Mouse (Mus musculus): ENCODE measurements at regions not wholly inside any gene's neighbourhood (a gene's known extent, or its start where the extent isn't known, plus 50 kb on each side); places are given as distances from the start of the nearest gene placed in this dataset.

DNA sequence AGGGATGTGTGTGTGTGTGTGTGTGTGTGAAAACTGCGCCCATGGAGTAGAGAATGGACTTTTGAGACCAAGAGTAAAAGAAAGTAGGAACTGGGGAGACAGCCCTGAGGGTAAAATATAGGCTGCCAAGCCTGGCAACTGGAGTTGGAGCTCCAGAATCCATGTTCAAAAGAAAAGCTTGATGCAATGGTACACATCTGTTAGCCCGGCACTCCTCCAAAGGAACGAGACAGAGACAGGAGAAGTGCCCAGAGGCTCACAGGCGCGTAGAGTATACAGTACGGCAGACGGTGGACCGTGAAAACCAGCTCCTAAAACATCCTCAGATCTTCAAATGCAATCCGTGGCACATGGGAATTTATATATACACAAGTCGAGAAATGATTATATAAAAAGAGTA is 116.4 kb downstream of the Zfp281 start:
- TF ChIP-seq EP300 (IDR thresholded peaks at IDR 0.05) (no peak), CTCF (IDR thresholded peaks at IDR 0.05) (no peak)
- no peaks in the 10 kb centered on the region for H3K36me3 ChIP-seq (ENCODE audit: insufficient read depth, low read length)
- no peak overlapping the region for H3K4me2 ChIP-seq (replicated peaks; ENCODE audit: low read depth, low read length)
- 82% methylated on average over 10 of the region's 10 CpGs for WGBS
- no peak for ATAC-seq
- no peak overlapping the region for H3K9ac ChIP-seq (replicated peaks; ENCODE audit: low read depth)
- H3K27ac ChIP-seq (ENCODE audit: low read length) = no peak overlapping the region
- no peaks in the 10 kb centered on the region for H3K4me1 ChIP-seq (ENCODE audit: insufficient read depth, low read depth, low read length)
- no peak for DNase-seq (ENCODE audit: low spot score)
- no peak overlapping the region for H3K4me3 ChIP-seq (ENCODE audit: low read depth, low read length)
- no peaks in the 10 kb centered on the region for H3K27me3 ChIP-seq (replicated peaks; ENCODE audit: insufficient read depth, low read length)
- no peaks in the 10 kb centered on the region for H3K9me3 ChIP-seq (ENCODE audit: low read length)

DNA sequence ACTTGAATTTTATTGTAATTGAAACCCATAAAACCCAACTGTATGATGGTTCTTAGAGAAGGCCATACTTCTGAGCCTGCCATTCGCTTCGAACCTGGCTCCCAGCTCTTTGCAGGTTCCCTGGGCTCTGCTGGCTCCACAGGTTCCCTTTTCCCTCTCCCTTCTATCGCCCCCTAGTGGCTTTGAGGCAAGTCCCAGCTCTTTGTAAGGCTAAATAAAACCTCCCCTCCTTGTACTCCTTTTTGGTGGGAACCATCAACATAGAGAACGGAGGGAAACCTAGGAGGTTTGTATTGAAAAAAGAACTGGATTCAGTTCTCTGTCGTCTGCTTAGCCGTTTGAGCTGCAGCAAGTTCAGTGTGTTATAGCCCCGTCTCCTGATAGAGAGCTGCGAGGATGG is 124.5 kb downstream of the Zfp281 start:
- no peak overlapping the region for H3K27ac ChIP-seq (ENCODE audit: low read length)
- ATAC-seq (no peak), DNase-seq (ENCODE audit: low spot score) (peak; percentile 50)
- H3K27me3 ChIP-seq (replicated peaks; ENCODE audit: insufficient read depth, low read length) = no peaks in the 10 kb centered on the region
- H3K36me3 ChIP-seq (ENCODE audit: insufficient read depth, low read length) = no peaks in the 10 kb centered on the region
- WGBS = 59% methylated on average over 8 of the region's 8 CpGs
- no peaks in the 10 kb centered on the region for H3K9me3 ChIP-seq (ENCODE audit: low read length)
- H3K9ac ChIP-seq (replicated peaks; ENCODE audit: low read depth) = no peak overlapping the region
- peak; percentile 82 for TF ChIP-seq CTCF (IDR thresholded peaks at IDR 0.05)
- no peak for TF ChIP-seq EP300 (IDR thresholded peaks at IDR 0.05)
- no peak overlapping the region for H3K4me3 ChIP-seq (ENCODE audit: low read depth, low read length)
- H3K4me1 ChIP-seq (ENCODE audit: insufficient read depth, low read depth, low read length) = no peaks in the 10 kb centered on the region
- no peak overlapping the region for H3K4me2 ChIP-seq (replicated peaks; ENCODE audit: low read depth, low read length)

DNA sequence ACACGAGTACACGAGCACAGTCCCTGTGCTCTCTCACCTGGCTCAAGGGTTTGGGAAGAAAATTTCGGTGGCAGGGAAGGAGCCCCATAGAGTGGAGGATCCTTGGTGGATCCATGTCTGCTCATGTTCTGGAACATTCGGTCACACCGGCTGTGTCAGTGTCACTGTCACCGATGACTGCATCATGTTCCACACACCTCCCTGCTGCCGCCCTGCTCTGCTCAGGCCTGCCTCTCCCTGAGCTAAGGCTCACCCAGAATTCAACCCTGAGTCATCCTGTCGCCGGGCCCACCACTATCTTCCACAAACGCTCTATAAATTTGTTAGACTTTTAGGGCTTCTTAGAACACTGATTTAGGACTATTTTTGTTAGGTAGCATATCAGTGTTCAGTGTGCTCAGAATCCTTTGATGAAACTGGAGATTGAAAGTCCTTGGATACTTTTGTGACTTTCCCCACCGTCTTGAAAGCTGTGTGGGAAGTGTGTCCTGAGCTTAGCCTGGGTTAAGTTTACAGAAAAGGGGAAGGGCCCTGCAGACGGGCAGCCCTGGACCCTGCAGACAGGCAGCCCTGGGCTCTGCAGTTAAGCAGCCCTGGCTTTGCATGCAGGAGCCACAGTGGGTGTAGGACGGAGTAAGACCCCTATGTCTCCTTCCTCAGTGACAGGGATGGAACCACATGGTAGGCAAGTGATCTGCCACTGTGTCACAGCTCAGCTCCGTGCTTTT is 126.9 kb downstream of the Zfp281 start:
- DNase-seq (ENCODE audit: low spot score) (peak; percentile 15), ATAC-seq (0 out of 2 replicates have a peak, but pooled peaks have one; percentile 47)
- no peak for TF ChIP-seq EP300 (IDR thresholded peaks at IDR 0.05)
- TF ChIP-seq CTCF (IDR thresholded peaks at IDR 0.05) = no peak
- no peaks in the 10 kb centered on the region for H3K27me3 ChIP-seq (replicated peaks; ENCODE audit: insufficient read depth, low read length)
- no peak overlapping the region for H3K9ac ChIP-seq (replicated peaks; ENCODE audit: low read depth)
- WGBS = 54% methylated on average over 14 of the region's 14 CpGs
- H3K4me2 ChIP-seq (replicated peaks; ENCODE audit: low read depth, low read length) = no peak overlapping the region
- H3K27ac ChIP-seq (ENCODE audit: low read length) = no peak overlapping the region
- no peaks in the 10 kb centered on the region for H3K4me1 ChIP-seq (ENCODE audit: insufficient read depth, low read depth, low read length)
- no peaks in the 10 kb centered on the region for H3K9me3 ChIP-seq (ENCODE audit: low read length)
- no peaks in the 10 kb centered on the region for H3K36me3 ChIP-seq (ENCODE audit: insufficient read depth, low read length)
- H3K4me3 ChIP-seq (ENCODE audit: low read depth, low read length) = no peak overlapping the region

DNA sequence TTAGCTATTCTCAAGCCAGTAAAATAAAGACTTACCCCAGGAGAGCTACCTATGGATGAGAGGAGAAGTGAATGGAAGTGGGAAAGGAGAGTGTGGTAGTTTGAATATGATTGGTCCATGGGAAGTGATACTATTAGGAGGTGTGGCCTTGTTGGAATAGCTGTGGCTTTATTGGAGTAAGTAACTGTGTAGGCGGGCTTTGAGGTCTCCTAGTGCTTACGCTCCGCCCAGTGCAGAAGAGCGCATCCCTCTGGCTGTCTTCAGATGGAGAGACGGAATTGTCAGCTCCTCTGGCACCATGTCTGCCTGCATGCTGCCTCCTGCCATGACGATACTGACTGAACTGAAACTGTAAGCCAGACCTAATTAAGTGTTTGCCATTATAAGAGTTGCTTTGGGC is 129.6 kb downstream of the Zfp281 start:
- WGBS = 97% methylated on average over 6 of the region's 6 CpGs
- ATAC-seq (no peak), DNase-seq (ENCODE audit: low spot score) (no peak)
- Histone ChIP-seq H3K9ac (replicated peaks; ENCODE audit: low read depth) (no peak overlapping the region), H3K4me3 (ENCODE audit: low read depth, low read length) (no peak overlapping the region), H3K27ac (ENCODE audit: low read length) (no peak overlapping the region), H3K4me1 (ENCODE audit: insufficient read depth, low read depth, low read length) (no peaks in the 10 kb centered on the region), H3K4me2 (replicated peaks; ENCODE audit: low read depth, low read length) (no peak overlapping the region), H3K27me3 (replicated peaks; ENCODE audit: insufficient read depth, low read length) (no peaks in the 10 kb centered on the region), H3K36me3 (ENCODE audit: insufficient read depth, low read length) (no peaks in the 10 kb centered on the region), H3K9me3 (ENCODE audit: low read length) (no peaks in the 10 kb centered on the region)
- TF ChIP-seq CTCF (IDR thresholded peaks at IDR 0.05) (no peak), EP300 (IDR thresholded peaks at IDR 0.05) (no peak)

DNA sequence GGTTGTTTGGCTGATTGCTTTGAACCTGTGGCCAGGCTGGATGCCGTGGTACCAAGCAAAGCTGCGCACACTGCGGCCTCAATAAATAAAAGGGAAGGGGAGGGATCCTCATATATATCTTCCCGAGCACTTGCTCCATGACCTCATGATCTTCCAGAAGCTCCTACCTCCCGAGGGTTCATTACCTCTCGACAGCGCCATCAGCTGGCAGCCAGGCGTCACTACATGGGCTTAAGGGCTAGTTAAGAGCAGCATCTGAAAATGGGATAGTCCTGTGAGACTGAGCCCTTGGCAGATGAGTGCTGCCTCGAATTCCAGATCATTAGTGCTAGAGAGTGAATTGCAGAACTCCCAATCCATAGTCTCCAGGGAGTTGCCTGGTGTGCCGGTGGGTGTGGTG is 134.0 kb downstream of the Zfp281 start:
- Histone ChIP-seq H3K4me1 (ENCODE audit: insufficient read depth, low read depth, low read length) (no peaks in the 10 kb centered on the region), H3K9me3 (ENCODE audit: low read length) (no peaks in the 10 kb centered on the region), H3K36me3 (ENCODE audit: insufficient read depth, low read length) (no peaks in the 10 kb centered on the region), H3K9ac (replicated peaks; ENCODE audit: low read depth) (no peak overlapping the region), H3K27me3 (replicated peaks; ENCODE audit: insufficient read depth, low read length) (no peaks in the 10 kb centered on the region), H3K27ac (ENCODE audit: low read length) (no peak overlapping the region), H3K4me2 (replicated peaks; ENCODE audit: low read depth, low read length) (no peak overlapping the region), H3K4me3 (ENCODE audit: low read depth, low read length) (no peak overlapping the region)
- no peak for DNase-seq (ENCODE audit: low spot score)
- TF ChIP-seq EP300 (IDR thresholded peaks at IDR 0.05) (no peak), CTCF (IDR thresholded peaks at IDR 0.05) (peak; percentile 43)
- 74% methylated on average over 10 of the region's 10 CpGs for WGBS
- no peak for ATAC-seq

DNA sequence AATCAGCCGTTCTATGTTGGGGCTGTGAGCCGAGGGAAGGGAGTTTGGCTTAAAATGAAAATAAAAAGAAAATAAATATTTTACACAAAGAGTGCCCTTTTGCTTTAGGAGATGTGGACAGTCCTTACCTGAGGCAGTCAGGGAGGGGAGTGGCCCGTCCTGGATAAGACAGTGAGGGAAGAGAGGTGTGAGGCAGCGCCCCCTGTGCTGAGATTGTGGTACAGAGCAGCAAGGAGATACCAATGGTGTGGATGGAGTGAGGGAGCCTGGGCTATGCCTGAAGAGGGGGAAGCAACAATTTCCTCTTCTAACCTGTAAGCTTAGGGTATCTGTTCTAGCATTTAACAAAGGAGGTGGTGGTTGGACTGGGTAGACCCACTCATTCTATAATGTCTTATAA is 134.5 kb downstream of the Zfp281 start:
- no peak overlapping the region for H3K4me3 ChIP-seq (ENCODE audit: low read depth, low read length)
- H3K4me1 ChIP-seq (ENCODE audit: insufficient read depth, low read depth, low read length) = no peaks in the 10 kb centered on the region
- no peak for ATAC-seq
- no peak overlapping the region for H3K4me2 ChIP-seq (replicated peaks; ENCODE audit: low read depth, low read length)
- H3K9me3 ChIP-seq (ENCODE audit: low read length) = no peaks in the 10 kb centered on the region
- H3K9ac ChIP-seq (replicated peaks; ENCODE audit: low read depth) = no peak overlapping the region
- H3K27me3 ChIP-seq (replicated peaks; ENCODE audit: insufficient read depth, low read length) = no peaks in the 10 kb centered on the region
- H3K27ac ChIP-seq (ENCODE audit: low read length) = no peak overlapping the region
- TF ChIP-seq EP300 (IDR thresholded peaks at IDR 0.05) = no peak
- no peak for TF ChIP-seq CTCF (IDR thresholded peaks at IDR 0.05)
- 77% methylated on average over 4 of the region's 4 CpGs for WGBS
- no peaks in the 10 kb centered on the region for H3K36me3 ChIP-seq (ENCODE audit: insufficient read depth, low read length)
- DNase-seq (ENCODE audit: low spot score) = no peak

DNA sequence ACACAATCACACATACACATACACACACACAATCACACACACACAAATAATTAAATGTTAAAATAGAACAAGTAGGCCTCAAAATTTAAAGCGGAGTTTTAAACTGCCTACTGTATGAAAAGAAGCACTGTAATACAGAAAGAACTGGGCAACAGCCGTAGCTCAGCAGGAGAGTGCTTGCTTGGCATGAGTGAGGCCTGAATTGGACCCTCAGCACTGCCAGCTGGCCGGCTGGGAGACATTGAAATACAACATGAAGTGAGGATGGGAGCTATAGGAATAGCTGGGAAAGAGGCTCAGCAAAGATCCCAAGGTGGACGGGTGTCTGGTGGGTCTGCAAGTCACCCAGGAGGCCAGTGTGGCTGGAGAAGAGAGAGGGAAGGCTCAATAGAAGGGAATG is 136.8 kb downstream of the Zfp281 start:
- H3K4me3 ChIP-seq (ENCODE audit: low read depth, low read length) = no peak overlapping the region
- ATAC-seq = no peak
- 82% methylated on average over 4 of the region's 4 CpGs for WGBS
- H3K27me3 ChIP-seq (replicated peaks; ENCODE audit: insufficient read depth, low read length) = no peaks in the 10 kb centered on the region
- DNase-seq (ENCODE audit: low spot score) = no peak
- no peak for TF ChIP-seq CTCF (IDR thresholded peaks at IDR 0.05)
- no peak for TF ChIP-seq EP300 (IDR thresholded peaks at IDR 0.05)
- no peak overlapping the region for H3K9ac ChIP-seq (replicated peaks; ENCODE audit: low read depth)
- H3K4me1 ChIP-seq (ENCODE audit: insufficient read depth, low read depth, low read length) = no peaks in the 10 kb centered on the region
- no peaks in the 10 kb centered on the region for H3K36me3 ChIP-seq (ENCODE audit: insufficient read depth, low read length)
- no peak overlapping the region for H3K4me2 ChIP-seq (replicated peaks; ENCODE audit: low read depth, low read length)
- H3K9me3 ChIP-seq (ENCODE audit: low read length) = no peaks in the 10 kb centered on the region
- H3K27ac ChIP-seq (ENCODE audit: low read length) = no peak overlapping the region

All from lung, postnatal 0 days (tissue).